Mouse (Mus musculus): Measurements from ENCODE around the gene Jmjd8.
"Not testable (repeated sequence)": the region's sequence is repeated elsewhere in the genome, so short reads cannot be mapped to it uniquely, and the experiment has no call there.

Gene Jmjd8

GRCm38 (mm10) chr17:25861704-25862612 is 33.3 kb downstream of the Jmjd8 start:
- no peak for DNase-seq (ENCODE audit: low spot score)

- DNase-seq (ENCODE audit: low spot score): no peak
Observed at GRCm38 (mm10) chr17:25863681-25864080, 35.0 kb downstream of the Jmjd8 start.

- DNase-seq (ENCODE audit: low spot score): no peak
Observed at GRCm38 (mm10) chr17:25864311-25864710, 35.6 kb downstream of the Jmjd8 start.

- DNase-seq (ENCODE audit: low spot score): no peak
Observed at GRCm38 (mm10) chr17:25865288-25865687, 36.6 kb downstream of the Jmjd8 start.

- no peak for DNase-seq (ENCODE audit: low spot score)
Observed at GRCm38 (mm10) chr17:25866172-25866571, 37.5 kb downstream of the Jmjd8 start.

- DNase-seq (ENCODE audit: low spot score): no peak
Observed at GRCm38 (mm10) chr17:25867509-25867835, 38.8 kb downstream of the Jmjd8 start.

- peak; percentile 37 for DNase-seq (ENCODE audit: low spot score)
Observed at GRCm38 (mm10) chr17:25867836-25868600, 39.4 kb downstream of the Jmjd8 start.

- peak; percentile 65 for DNase-seq (ENCODE audit: low spot score)
Observed at GRCm38 (mm10) chr17:25868601-25869191, 40.0 kb downstream of the Jmjd8 start, which contains the start of gene Mcrip2. Gene Mcrip2, minus strand, starts transcription at chr17:25868764.

GRCm38 (mm10) chr17:25869498-25869897 is 40.8 kb downstream of the Jmjd8 start:
- no peak for DNase-seq (ENCODE audit: low spot score)

GRCm38 (mm10) chr17:25869954-25870353 is 41.3 kb downstream of the Jmjd8 start:
- DNase-seq (ENCODE audit: low spot score): no peak

- DNase-seq (ENCODE audit: low spot score): not testable (repeated sequence)
Observed at GRCm38 (mm10) chr17:25871566-25871965, 42.9 kb downstream of the Jmjd8 start.

GRCm38 (mm10) chr17:25872676-25873075 is 44.0 kb downstream of the Jmjd8 start:
- no peak for DNase-seq (ENCODE audit: low spot score)

GRCm38 (mm10) chr17:25873405-25874147 is 44.9 kb downstream of the Jmjd8 start:
- no peak for DNase-seq (ENCODE audit: low spot score)

- no peak for DNase-seq (ENCODE audit: low spot score)
Observed at GRCm38 (mm10) chr17:25874148-25874720, 45.6 kb downstream of the Jmjd8 start.

- peak; percentile 95 for DNase-seq (ENCODE audit: low spot score)
Observed at GRCm38 (mm10) chr17:25874721-25875170, 46.1 kb downstream of the Jmjd8 start, which contains the start of gene Mettl26. Gene Mettl26, plus strand, starts transcription at chr17:25875074.

- DNase-seq (ENCODE audit: low spot score): peak; percentile 79
Observed at GRCm38 (mm10) chr17:25875171-25876136, 46.8 kb downstream of the Jmjd8 start.

GRCm38 (mm10) chr17:25876347-25876915 is 47.8 kb downstream of the Jmjd8 start:
- DNase-seq (ENCODE audit: low spot score): no peak

GRCm38 (mm10) chr17:25877025-25877424 is 48.4 kb downstream of the Jmjd8 start:
- DNase-seq (ENCODE audit: low spot score): no peak

GRCm38 (mm10) chr17:25877741-25878610 is 49.3 kb downstream of the Jmjd8 start:
- DNase-seq (ENCODE audit: low spot score): no peak
